Mouse (Mus musculus) CD4-positive, CD25-positive, alpha-beta regulatory T cell, adult 4 months (primary cell): ENCODE measurements around the gene Lat. TPM values are rescaled to one million over a fixed set of nuclear protein-coding genes. Genes with fewer than 3 reads are reported as not detected.
A peak's percentile ranks its signal among the peaks of the same experiment; 100 is the strongest.
"Not testable (repeated sequence)": the region's sequence is repeated elsewhere in the genome, so short reads cannot be mapped to it uniquely, and the experiment has no call there.

Experiments
- ATAC-seq: one replicate; pipeline ENCODE4 v1.8.0; 2017
- polyA plus RNA-seq, 2 experiments: library from polyadenylated mRNA; unstranded; fragments of 100-300 nt; shearing (Covaris generic); gene quantifications; one replicate each; pipeline ENCODE4 v1.2.1; 2017

The Lat gene
- polyA plus RNA-seq, 2 experiments from 2014 or later, result 947 to 1,259 TPM

DNA sequence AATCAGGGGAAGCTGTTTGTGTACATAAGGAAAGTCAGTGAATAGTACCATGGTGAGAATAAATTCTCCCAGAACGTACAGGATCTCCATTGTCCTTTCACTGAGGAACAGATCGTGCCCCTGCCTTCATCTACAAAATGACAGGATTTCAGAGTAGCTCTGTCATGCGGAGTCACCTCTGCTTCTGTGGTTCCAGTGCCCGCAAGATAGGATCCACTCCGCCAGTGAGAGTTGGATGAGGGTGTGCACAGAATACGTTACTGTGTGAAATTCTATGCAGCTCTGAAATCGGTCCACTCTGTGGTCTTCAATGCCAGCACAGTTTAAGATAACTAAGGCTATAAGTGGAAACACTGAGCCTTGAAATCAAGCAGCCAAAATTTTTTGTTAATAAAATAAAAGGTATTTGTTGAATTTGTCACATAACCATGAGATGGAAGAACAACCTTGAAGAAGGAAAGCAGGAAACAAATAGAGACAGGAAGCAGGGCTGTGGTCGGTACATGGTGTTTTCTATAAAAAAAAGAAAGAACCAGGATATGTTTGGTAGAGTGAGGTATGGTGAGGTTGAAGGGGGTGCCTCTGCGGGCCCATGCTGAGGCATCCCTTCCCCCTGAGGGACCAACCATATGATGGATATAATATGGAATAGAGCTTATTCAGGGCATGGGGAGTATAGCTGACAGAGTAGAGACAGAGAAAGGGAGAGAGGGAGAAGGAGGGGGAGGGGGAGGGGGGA, 39.3 kb downstream of the Lat start:
- peak; percentile 96 for ATAC-seq

- ATAC-seq, result not testable (repeated sequence)
Observed at GRCm38 (mm10) chr7:126328848-126329247, 40.5 kb downstream of the Lat start.

GRCm38 (mm10) chr7:126325576-126326273, 43.6 kb downstream of the Lat start:
- not testable (repeated sequence) for ATAC-seq

- no peak for ATAC-seq
Observed at GRCm38 (mm10) chr7:126324791-126325190, 44.6 kb downstream of the Lat start.

DNA sequence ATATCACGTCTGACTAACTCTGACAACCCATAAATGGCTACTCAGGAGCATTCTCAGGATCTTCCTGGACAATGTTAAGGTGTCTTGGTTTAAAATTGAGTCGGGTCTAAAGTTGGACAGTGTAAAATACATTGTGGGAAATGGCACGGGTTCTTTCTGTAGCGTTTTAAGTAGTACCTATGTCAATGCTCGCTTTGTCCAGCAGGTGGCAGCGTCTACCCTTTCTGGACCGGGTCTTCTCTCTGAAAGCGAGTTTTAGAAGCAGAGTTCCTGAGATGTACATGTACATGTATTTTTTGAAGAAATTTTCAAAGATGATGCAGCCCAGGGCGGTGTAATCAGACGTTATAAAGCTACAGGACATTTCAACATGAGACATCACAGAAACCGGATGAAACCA, 45.6 kb downstream of the Lat start:
- peak; percentile 83 for ATAC-seq

DNA sequence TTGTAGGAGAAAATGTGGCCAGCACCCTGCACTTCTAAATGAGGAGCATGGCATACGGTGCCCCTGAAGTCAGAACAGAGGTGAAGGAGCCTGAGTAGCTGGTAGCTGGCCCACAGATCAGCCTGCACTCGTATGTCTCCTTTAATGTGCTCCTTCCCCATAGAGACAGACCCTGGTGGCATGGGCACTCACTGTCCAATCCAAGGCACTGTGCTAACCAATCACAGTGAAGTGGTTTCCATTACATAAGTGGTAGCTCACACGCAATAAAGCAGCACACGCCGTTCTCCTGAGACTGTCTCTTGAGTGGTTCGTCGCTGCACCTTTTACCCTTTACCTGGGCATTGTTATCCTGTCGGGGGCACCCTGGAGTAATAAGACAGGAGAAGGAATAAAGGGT, 55.1 kb downstream of the Lat start:
- no peak for ATAC-seq

Other genes starting within 250 kb of the Lat start
- 100 to 1,000 TPM; 117 to 126 TPM for gene Xpo6, start 169.1 kb downstream of the Lat start, polyA plus RNA-seq
- gene Sbk1, start 97.0 kb downstream of the Lat start, polyA plus RNA-seq, result 1 to 10 TPM; 2.7 to 5.0 TPM
- 10 to 100 TPM; 42.8 to 86.8 TPM for gene Spns1, start 7.9 kb upstream of the Lat start, polyA plus RNA-seq
- gene Nfatc2ip, start 27.2 kb upstream of the Lat start, polyA plus RNA-seq, result 1 to 10 TPM; 2.6 to 2.8 TPM
- 10 to 100 TPM in 1 of 2 experiments, not detected in 1; 16.9 TPM for gene Cd19, start 45.3 kb upstream of the Lat start, polyA plus RNA-seq
- 10 to 100 TPM; 31.9 to 68.2 TPM for gene Rabep2, start 59.2 kb upstream of the Lat start, polyA plus RNA-seq
- under 1 TPM; 0.18 to 0.38 TPM for gene Atp2a1, start 93.5 kb upstream of the Lat start, polyA plus RNA-seq
- 10 to 100 TPM; 11.5 to 13.1 TPM for gene Sh2b1, start 105.9 kb upstream of the Lat start, polyA plus RNA-seq
- 10 to 100 TPM; 79.8 to 89.2 TPM for gene Tufm, start 117.8 kb upstream of the Lat start, polyA plus RNA-seq
- gene Atxn2l, start 133.9 kb upstream of the Lat start, polyA plus RNA-seq, result 10 to 100 TPM; 15.6 to 17.4 TPM
- 100 to 1,000 TPM; 228 to 250 TPM for gene Eif3c, start 196.8 kb upstream of the Lat start, polyA plus RNA-seq
- 1 to 10 TPM in 1 of 2 experiments, under 1 TPM in 1; 0.36 to 1.5 TPM for gene Apobr, start 215.4 kb upstream of the Lat start, polyA plus RNA-seq
- gene Cln3, start 216.2 kb upstream of the Lat start, polyA plus RNA-seq, result 100 to 1,000 TPM in 1 of 2 experiments, 10 to 100 TPM in 1; 79.9 to 150 TPM
- not detected for gene Il27, start 225.4 kb upstream of the Lat start, polyA plus RNA-seq